Mouse (Mus musculus): ENCODE results near the gene Slc25a25. TPM values are rescaled to one million over a fixed set of nuclear protein-coding genes. Genes with fewer than 3 reads are reported as not detected.
"Not testable (repeated sequence)": the region's sequence is repeated elsewhere in the genome, so short reads cannot be mapped to it uniquely, and the experiment has no call there.

Gene Slc25a25
- polyA plus RNA-seq, 1 experiment from 2014 or later: 40.0 TPM

DNA sequence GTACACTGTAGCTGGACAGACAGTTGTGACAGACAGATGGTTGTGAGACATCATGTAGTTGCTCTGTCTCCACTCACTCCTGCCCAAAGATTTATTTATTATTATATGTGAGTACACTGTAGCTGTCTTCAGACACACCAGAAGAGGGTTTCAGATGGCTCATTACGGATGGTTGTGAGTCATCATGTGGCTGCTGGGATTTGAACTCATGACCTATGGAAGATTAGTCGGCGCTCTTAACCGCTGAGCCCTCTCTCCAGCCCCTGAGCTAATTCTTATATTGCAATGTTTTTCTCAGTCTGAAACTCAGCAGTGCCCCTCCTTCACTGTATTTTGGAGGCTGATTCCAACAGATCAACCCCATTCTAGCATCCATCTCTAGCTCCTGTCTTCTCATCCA is 34.5 kb upstream of the Slc25a25 start:
- WGBS: 90% methylated on average over 4 of the region's 4 CpGs
- H3K27ac ChIP-seq (replicated peaks): no peak overlapping the region
- H3K9ac ChIP-seq (replicated peaks): no peak overlapping the region; the same call in 1 of the 2 replicates

DNA sequence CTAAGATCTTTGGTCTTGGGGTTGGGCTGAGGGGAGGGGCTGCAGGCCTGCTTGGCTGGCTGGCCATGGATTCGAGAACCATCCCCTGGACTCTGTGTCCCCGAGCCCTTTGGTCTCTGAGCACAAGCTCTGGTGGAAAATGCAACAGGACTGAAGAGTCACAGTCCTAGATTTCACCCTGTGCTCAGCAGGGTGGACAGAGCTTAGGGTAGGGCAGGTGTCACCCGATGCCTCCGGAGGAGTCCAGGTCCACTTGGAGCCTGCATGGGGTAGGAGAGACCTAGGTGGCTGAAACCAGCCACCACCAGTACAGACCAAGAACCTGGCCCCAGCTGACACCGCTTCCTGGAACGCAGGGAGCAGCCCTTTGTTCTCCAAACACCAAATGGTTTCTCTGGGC is 33.7 kb upstream of the Slc25a25 start:
- H3K9me3 ChIP-seq: no peaks in the 10 kb centered on the region
- no peak for ATAC-seq (ENCODE audit: low FRiP score, low read depth)
- no peaks in the 10 kb centered on the region for H3K4me1 ChIP-seq
- no peak overlapping the region for H3K4me3 ChIP-seq
- H3K27me3 ChIP-seq: no peaks in the 10 kb centered on the region
- no peak overlapping the region; the same call in 1 of the 2 replicates for H3K9ac ChIP-seq (replicated peaks)
- H3K4me2 ChIP-seq (replicated peaks): no peak overlapping the region
- 79% methylated on average over 6 of the region's 6 CpGs for WGBS
- no peaks in the 10 kb centered on the region for H3K36me3 ChIP-seq
- no peak overlapping the region for H3K27ac ChIP-seq (replicated peaks)

More for the DNA sequence above, 34.5 kb upstream of the Slc25a25 start:
- Histone ChIP-seq H3K4me3 (no peak overlapping the region), H3K9me3 (no peaks in the 10 kb centered on the region), H3K4me1 (no peaks in the 10 kb centered on the region), H3K36me3 (no peaks in the 10 kb centered on the region), H3K4me2 (replicated peaks) (no peak overlapping the region), H3K27me3 (no peaks in the 10 kb centered on the region)
- no peak for ATAC-seq (ENCODE audit: low FRiP score, low read depth)

DNA sequence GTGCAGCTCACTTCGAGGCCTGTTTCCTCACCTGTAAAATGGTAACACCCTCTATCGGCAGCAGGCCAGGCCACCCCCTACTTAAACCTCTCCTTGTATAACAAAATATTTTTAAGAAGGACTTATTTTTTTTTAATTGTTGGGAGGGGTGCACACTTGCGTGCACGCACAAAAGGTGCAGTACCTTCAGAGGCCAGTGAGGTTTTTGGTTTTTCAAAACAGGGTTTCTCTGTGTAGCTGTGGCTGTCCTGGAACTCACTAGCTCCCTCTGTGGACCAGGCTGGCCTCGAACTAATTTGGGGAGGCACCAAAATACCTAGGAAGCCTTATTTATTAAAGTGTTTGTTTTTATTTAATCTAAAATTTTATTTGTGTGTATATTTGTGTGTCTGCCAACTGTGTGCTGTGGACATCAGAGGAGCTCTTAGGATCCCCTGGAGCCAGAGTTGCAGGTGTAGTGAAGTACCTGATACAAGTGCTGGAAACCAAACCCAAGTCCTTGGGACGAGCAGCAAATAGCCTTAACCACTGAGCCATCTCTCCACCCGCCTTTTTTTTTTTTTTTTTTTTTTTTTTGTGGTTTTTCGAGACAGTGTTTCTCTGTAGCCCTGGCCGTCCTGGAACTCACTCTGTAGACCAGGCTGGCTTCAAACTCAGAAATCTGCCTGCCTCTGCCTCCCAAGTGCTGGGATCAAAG is 32.1 kb upstream of the Slc25a25 start:
- 0 out of 2 replicates have a peak, but pooled peaks cover 3% of the 10 kb centered on the region for H3K9me3 ChIP-seq
- 74% methylated on average over 9 of the region's 9 CpGs for WGBS
- ATAC-seq (ENCODE audit: low FRiP score, low read depth): no peak

DNA sequence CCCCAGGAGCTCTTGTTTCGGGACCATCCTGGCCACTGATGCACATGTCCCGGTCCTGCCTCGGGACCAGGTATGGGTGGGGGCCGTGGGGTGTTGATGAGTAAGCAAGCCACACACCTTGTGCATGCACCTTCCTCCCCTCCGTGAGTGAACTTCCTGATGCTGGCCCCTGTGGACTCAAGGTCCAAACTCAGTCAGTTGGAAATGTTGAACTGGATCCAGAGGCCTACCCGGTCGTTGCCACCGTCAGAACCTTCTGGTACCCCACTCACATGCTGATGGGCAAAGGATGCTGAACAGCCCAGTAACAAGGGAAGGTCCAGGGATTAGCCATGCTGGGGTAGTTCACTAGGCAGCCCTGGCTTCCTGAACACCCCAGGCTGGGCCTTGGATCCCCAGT is 31.1 kb upstream of the Slc25a25 start:
- H3K27ac ChIP-seq (replicated peaks): no peak overlapping the region
- WGBS: 92% methylated on average over 8 of the region's 8 CpGs
- H3K9ac ChIP-seq (replicated peaks): no peak overlapping the region
- H3K36me3 ChIP-seq: no peaks in the 10 kb centered on the region
- no peak overlapping the region for H3K4me2 ChIP-seq (replicated peaks)
- no peak for ATAC-seq (ENCODE audit: low FRiP score, low read depth)
- H3K4me1 ChIP-seq: no peaks in the 10 kb centered on the region
- 0 out of 2 replicates have a peak, but pooled peaks cover 3% of the 10 kb centered on the region for H3K9me3 ChIP-seq
- no peak overlapping the region for H3K4me3 ChIP-seq
- no peaks in the 10 kb centered on the region for H3K27me3 ChIP-seq

More for the DNA sequence above, 32.1 kb upstream of the Slc25a25 start:
- Histone ChIP-seq H3K36me3 (no peaks in the 10 kb centered on the region), H3K4me1 (no peaks in the 10 kb centered on the region), H3K9ac (replicated peaks) (no peak overlapping the region), H3K4me2 (replicated peaks) (no peak overlapping the region), H3K27me3 (no peaks in the 10 kb centered on the region), H3K27ac (replicated peaks) (no peak overlapping the region), H3K4me3 (no peak overlapping the region)

DNA sequence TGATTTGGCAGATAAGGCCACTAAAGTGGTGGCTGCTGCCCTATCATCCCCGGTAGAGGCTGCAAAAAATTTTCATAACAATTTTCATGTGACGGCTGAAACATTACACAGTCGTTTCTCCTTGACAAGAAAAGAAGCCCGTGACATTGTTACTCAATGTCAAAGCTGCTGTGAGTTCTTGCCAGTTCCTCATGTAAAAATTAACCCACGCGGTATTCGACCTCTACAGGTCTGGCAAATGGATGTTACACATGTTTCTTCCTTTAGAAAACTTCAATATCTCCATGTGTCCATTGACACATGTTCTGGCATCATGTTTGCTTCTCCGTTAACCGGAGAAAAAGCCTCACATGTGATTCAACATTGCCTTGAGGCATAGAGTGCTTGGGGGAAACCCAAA is 24.1 kb upstream of the Slc25a25 start:
- H3K4me1 ChIP-seq; H3K27ac ChIP-seq (replicated peaks); H3K4me2 ChIP-seq (replicated peaks); ATAC-seq (ENCODE audit: low FRiP score, low read depth); H3K9me3 ChIP-seq; H3K36me3 ChIP-seq; H3K4me3 ChIP-seq; H3K27me3 ChIP-seq; H3K9ac ChIP-seq (replicated peaks): not testable (repeated sequence)
- 89% methylated on average over 5 of the region's 9 CpGs for WGBS

DNA sequence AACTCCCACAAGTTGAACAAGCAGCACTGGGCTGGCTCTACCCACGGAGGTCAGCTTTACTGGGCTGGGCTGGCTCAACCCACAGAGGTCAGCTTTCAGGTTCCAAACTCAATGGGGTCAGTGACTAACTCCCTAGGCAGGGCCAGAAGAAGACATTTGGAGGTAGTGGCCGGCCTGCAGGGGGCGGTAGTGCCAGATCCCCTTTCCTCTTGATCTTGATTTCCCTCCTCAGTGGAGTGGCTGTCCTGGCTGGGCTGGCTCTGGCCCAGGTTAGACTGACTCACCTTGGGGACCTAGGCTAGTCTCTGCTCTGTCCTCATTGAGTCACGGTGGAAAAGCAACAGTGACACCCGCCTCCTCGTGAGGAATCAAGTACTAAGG is 20.4 kb upstream of the Slc25a25 start:
- no peak overlapping the region for H3K9ac ChIP-seq (replicated peaks)
- WGBS: 86% methylated on average over 6 of the region's 6 CpGs
- no peak overlapping the region for H3K4me3 ChIP-seq
- no peaks in the 10 kb centered on the region for H3K4me1 ChIP-seq
- H3K36me3 ChIP-seq: no peaks in the 10 kb centered on the region
- no peak overlapping the region for H3K27ac ChIP-seq (replicated peaks)
- H3K9me3 ChIP-seq: no peaks in the 10 kb centered on the region
- no peaks in the 10 kb centered on the region for H3K27me3 ChIP-seq
- H3K4me2 ChIP-seq (replicated peaks): no peak overlapping the region
- ATAC-seq (ENCODE audit: low FRiP score, low read depth): no peak

DNA sequence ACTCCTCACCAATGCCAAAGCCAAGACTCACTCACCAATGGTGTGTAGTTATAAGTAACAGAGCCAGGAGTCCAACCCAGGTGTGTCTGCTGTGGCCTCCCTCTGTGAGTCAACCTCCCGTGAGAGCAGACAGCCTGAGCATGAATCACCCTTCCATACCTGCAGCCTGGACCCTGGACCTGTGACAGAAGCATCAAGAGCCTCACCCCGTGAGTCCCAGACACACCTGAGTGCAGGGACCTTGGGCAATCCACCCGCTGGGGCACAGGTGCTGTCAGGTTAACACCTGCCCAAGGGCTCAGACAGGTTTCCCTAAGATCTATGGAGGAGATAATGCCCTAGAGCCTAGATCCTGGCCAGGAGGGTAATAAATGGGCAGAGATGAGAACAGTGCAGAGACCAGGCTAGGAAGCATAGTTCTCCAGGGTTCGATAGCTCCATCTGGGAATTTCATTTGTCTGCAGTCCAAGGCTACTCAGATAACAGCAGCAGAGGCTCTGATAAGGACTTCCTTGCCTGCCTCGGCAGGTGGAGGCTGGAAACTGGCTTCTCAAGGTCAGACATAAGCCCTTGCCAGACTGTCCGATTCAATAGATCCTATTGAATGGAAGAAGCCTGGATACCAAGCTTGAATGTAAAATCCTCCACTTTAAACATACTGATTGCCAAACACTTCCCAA is 19.9 kb upstream of the Slc25a25 start:
- 91% methylated on average over 6 of the region's 6 CpGs for WGBS
- ATAC-seq (ENCODE audit: low FRiP score, low read depth): no peak
- H3K4me2 ChIP-seq (replicated peaks): no peak overlapping the region

DNA sequence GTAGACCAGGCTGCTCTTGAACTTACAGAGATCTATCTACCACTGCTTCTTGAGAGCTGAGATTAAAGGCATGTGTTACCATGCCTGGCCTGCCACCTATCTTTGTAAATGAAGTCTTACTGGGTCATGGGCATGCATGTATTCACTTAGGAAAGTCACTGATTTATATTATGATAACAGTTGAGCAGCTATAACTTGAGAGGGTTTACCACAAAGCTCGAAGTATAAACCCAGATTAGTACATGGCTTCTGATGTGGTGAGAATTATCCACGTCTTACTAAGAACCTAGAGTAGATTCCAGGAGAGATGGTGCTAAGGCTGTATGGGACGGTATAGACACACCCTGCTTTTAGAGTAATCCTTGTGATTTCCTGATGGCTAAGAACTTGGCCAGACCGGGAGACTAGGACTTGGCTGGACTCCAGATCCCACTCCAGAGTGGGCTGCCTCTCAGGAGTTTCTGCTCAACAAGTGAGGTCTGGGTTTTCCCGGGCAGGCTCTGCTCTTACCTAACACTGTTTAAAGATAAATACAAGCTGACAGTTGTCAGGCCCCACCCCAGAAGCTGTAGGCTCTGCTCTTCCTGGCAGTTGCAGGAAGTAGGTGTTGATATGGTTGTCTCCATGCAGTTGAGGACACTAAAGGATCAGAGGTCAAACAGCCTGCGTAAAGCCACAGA is 13.1 kb upstream of the Slc25a25 start:
- 85% methylated on average over 6 of the region's 6 CpGs for WGBS
- H3K4me1 ChIP-seq: no peaks in the 10 kb centered on the region
- no peak overlapping the region for H3K27ac ChIP-seq (replicated peaks)
- no peaks in the 10 kb centered on the region for H3K9me3 ChIP-seq
- no peak overlapping the region for H3K4me3 ChIP-seq
- no peaks in the 10 kb centered on the region for H3K36me3 ChIP-seq
- H3K27me3 ChIP-seq: no peaks in the 10 kb centered on the region
- ATAC-seq (ENCODE audit: low FRiP score, low read depth): no peak
- no peak overlapping the region for H3K9ac ChIP-seq (replicated peaks)
- H3K4me2 ChIP-seq (replicated peaks): no peak overlapping the region

More for the DNA sequence above, 19.9 kb upstream of the Slc25a25 start:
- Histone ChIP-seq H3K4me1 (no peaks in the 10 kb centered on the region), H3K9ac (replicated peaks) (no peak overlapping the region), H3K9me3 (no peaks in the 10 kb centered on the region), H3K36me3 (no peaks in the 10 kb centered on the region), H3K27ac (replicated peaks) (no peak overlapping the region), H3K4me3 (no peak overlapping the region), H3K27me3 (no peaks in the 10 kb centered on the region)

DNA sequence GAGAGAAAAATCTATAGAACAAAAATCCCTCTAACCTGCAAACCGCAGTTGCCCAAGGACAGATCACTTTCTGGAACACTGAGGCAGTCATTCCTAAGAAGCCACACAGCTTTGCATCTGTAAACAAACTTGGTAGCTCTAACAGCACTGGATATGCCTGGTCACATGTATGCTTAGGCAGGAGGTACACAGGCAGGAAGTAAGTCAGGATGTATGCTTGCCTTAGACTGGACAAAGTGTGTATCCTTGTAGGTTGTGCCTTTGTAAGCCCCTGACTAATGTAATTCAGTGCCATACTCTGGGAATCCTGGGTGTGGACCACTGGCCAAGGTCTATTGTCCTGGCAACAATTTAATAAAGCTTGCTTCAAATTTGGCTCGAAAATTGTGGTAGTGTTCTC is 12.5 kb upstream of the Slc25a25 start:
- Histone ChIP-seq H3K4me2 (replicated peaks) (no peak overlapping the region), H3K4me1 (no peaks in the 10 kb centered on the region), H3K9ac (replicated peaks) (no peak overlapping the region), H3K27me3 (no peaks in the 10 kb centered on the region), H3K9me3 (no peaks in the 10 kb centered on the region), H3K4me3 (no peak overlapping the region), H3K36me3 (no peaks in the 10 kb centered on the region), H3K27ac (replicated peaks) (no peak overlapping the region)
- ATAC-seq (ENCODE audit: low FRiP score, low read depth): no peak
- 86% methylated on average over 2 of the region's 2 CpGs for WGBS

DNA sequence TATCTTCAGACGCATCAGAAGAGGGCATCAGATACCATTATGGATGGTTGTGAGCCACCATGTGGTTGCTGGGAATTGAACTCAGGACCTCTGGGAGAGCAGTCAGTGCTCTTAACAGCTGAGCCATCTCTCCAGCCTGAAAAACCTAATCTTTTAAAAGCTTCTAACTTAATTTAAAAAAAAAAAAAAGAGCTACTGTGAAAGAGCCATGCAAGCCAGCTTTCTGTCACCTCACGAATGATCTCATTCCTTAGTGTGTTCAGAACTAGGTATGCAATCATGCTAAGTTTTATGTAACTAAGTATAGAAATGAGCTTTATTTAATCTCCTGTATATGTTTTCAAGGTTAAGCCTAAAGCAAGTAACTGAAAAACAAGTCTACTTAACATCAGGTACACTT is 8.4 kb upstream of the Slc25a25 start:
- Histone ChIP-seq H3K36me3 (peaks cover 16% of the 10 kb centered on the region; the same call in 1 of the 2 replicates), H3K4me2 (replicated peaks) (no peak overlapping the region), H3K9me3 (no peaks in the 10 kb centered on the region), H3K27ac (replicated peaks) (no peak overlapping the region), H3K4me1 (no peaks in the 10 kb centered on the region), H3K4me3 (no peak overlapping the region), H3K9ac (replicated peaks) (no peak overlapping the region), H3K27me3 (no peaks in the 10 kb centered on the region)
- WGBS: 94% methylated on average over 2 of the region's 2 CpGs
- ATAC-seq (ENCODE audit: low FRiP score, low read depth): no peak

DNA sequence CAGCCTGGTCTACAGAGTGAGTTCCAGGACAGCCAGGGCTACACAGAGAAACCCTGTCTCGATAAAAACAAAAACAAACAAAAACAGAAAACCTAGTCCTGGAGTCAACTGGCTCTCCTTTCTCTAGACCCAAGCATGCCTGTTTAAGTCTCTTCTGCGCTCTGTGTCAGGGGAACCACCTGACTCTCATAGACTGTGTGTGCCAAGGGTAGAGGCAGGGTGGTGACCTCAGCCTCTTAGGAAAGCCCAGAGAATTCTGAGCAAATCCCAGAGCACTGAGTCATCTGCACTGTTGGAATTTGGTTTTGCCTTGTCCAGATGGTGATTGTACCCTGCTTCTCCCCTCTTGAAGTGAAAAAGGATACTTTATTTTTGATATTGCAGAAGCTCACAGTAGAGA is 7.1 kb upstream of the Slc25a25 start:
- no peak for ATAC-seq (ENCODE audit: low FRiP score, low read depth)
- Histone ChIP-seq H3K4me3 (no peak overlapping the region), H3K36me3 (peaks cover 16% of the 10 kb centered on the region; the same call in 1 of the 2 replicates), H3K27me3 (no peaks in the 10 kb centered on the region), H3K9me3 (no peaks in the 10 kb centered on the region), H3K4me1 (0 out of 2 replicates have a peak, but pooled peaks cover 8% of the 10 kb centered on the region), H3K9ac (replicated peaks) (no peak overlapping the region), H3K4me2 (replicated peaks) (no peak overlapping the region), H3K27ac (replicated peaks) (no peak overlapping the region)
- 90% methylated on average over 2 of the region's 2 CpGs for WGBS

DNA sequence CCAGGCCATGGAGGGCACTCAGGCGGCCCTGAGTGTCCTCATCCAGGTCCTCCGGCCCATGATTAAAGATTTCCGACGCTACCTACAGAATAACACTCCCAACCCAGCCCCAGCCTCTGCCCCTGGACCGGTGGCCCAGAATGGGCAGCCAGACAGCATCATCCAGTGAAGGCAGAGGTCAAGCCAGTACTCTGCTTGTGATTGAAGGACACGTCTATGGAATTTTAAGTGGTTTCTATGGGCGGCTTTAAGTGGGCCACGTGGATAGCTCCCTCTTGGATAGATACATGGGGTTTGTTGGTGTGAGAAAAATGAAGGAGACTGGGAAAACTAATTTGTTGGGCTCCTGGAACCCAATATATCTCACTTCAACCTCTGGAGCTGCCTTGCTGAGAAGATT is 3.9 kb upstream of the Slc25a25 start:
- Histone ChIP-seq H3K36me3 (peaks cover 16% of the 10 kb centered on the region; the same call in 1 of the 2 replicates), H3K4me3 (no peak overlapping the region), H3K9me3 (no peaks in the 10 kb centered on the region), H3K27ac (replicated peaks) (no peak overlapping the region), H3K4me2 (replicated peaks) (no peak overlapping the region), H3K4me1 (peaks cover 28% of the 10 kb centered on the region), H3K9ac (replicated peaks) (no peak overlapping the region), H3K27me3 (no peaks in the 10 kb centered on the region)
- ATAC-seq (ENCODE audit: low FRiP score, low read depth): no peak
- 94% methylated on average over 8 of the region's 8 CpGs for WGBS

Data from midbrain, embryonic 12.5 days (tissue).